Mouse (Mus musculus) heart, embryonic 13.5 days (tissue): ENCODE measurements around the gene A330070K13Rik. TPM values are rescaled to one million over a fixed set of nuclear protein-coding genes. Genes with fewer than 3 reads are reported as not detected.

Source experiments
- ATAC-seq: fragments of 200-750 bp; cut with Nextera tagmentation; 2 replicates; pipeline ENCODE4 v1.8.0; 2017; ENCODE audit warnings: moderate TSS enrichment; ENCODE audit not compliant: insufficient number of reproducible peaks, low FRiP score, low TSS enrichment; ENCODE audit errors: extremely low read depth
- H3K27ac ChIP-seq: fragments of 300-500 bp; sonication (generic); replicated peaks from 2 replicates; pipeline ENCODE4 v1.5.1; 2015; ENCODE audit warnings: moderate library complexity, mild to moderate bottlenecking, inconsistent platforms
- H3K27me3 ChIP-seq: fragments of 300-500 bp; sonication (generic); replicated peaks from 2 replicates; pipeline ENCODE4 v1.6.1; 2015; ENCODE audit warnings: mild to moderate bottlenecking, inconsistent platforms
- H3K36me3 ChIP-seq: fragments of 300-500 bp; sonication (generic); 2 replicates; pipeline ENCODE4 v1.6.1; 2015; ENCODE audit warnings: mild to moderate bottlenecking, inconsistent platforms
- H3K4me1 ChIP-seq: fragments of 300-500 bp; sonication (generic); 2 replicates; pipeline ENCODE4 v1.6.1; 2015; ENCODE audit warnings: inconsistent platforms
- H3K4me2 ChIP-seq: fragments of 300-500 bp; sonication (generic); 2 replicates; pipeline ENCODE4 v1.6.1; 2015; ENCODE audit warnings: inconsistent platforms, mild to moderate bottlenecking, moderate library complexity
- H3K4me3 ChIP-seq: fragments of 300-500 bp; sonication (generic); 2 replicates; pipeline ENCODE4 v1.5.1; 2015; ENCODE audit warnings: moderate library complexity, mild to moderate bottlenecking, inconsistent platforms
- H3K9ac ChIP-seq: fragments of 300-500 bp; sonication (generic); 2 replicates; pipeline ENCODE4 v1.6.1; 2015; ENCODE audit warnings: inconsistent platforms, mild to moderate bottlenecking, moderate library complexity
- H3K9me3 ChIP-seq: fragments of 300-500 bp; sonication (generic); 2 replicates; pipeline ENCODE4 v1.6.1; 2016; ENCODE audit warnings: inconsistent platforms
- WGBS: fragments of 180-500 bp; shearing (Covaris S2); methylation state at CpG from one replicate; pipeline ENCODE4 v1.1.7; 2015; ENCODE audit warnings: mixed read lengths; 5-methylcytosine and 5-hydroxymethylcytosine counted together
- polyA plus RNA-seq: library from polyadenylated mRNA; unstranded; fragments of >200 nt; fragmentation: Nextera tagmentation; extraction: Ambion mirVana; gene quantifications from 2 replicates; pipeline ENCODE4 v1.2.1, GENCODE M21; 2015

Gene A330070K13Rik
- polyA plus RNA-seq, 1 experiment from 2014 or later = not detected

DNA sequence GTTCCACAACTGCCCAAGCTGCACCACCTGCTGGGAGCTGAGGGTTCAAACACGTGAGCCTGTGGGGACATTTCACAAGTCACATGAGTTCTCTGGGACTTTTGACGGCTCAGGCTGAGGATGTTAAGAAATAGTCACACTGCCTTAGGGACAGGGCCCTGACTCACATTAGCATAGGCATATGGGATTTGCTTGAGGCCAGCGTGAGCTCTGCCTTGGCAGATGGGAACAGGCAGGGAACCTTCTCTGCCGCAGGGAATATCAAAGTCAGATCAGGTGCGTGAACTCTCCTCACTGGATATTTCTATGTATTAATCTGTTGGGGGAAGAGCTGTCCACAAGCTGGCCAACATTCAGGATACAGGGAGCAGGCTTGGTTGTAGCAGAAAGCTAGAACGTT is 16.2 kb downstream of the A330070K13Rik start:
- Histone ChIP-seq H3K27ac (no peak overlapping the region), H3K9ac (no peak overlapping the region), H3K4me1 (no peaks in the 10 kb centered on the region), H3K27me3 (no peaks in the 10 kb centered on the region), H3K36me3 (no peaks in the 10 kb centered on the region), H3K4me3 (no peak overlapping the region), H3K4me2 (no peak overlapping the region), H3K9me3 (peaks cover 4% of the 10 kb centered on the region; the same call in 1 of the 2 replicates)
- 68% methylated on average over 6 of the region's 6 CpGs for whole genome bisulfite sequencing
- no peak for ATAC-seq

DNA sequence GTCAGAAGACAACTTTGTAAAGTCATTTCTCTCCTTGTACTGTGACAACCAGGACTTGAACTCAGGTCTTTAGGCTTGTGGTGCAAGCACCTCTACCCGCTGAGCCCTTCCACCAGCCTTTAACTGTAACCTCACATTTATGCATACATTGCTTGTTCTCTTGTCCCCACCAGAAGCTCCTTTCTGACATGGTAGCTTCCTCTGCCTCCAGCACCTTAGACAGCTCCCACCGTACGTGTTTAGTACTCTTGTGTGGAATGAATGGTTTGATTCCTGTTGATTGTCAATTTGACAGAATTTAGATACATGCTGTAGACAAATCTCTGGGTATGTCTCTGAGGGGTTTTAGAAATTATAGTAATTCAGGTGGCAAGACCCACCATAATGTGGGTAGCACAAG is 20.7 kb downstream of the A330070K13Rik start:
- ATAC-seq = no peak
- no peak overlapping the region for H3K27ac ChIP-seq
- no peaks in the 10 kb centered on the region for H3K9me3 ChIP-seq
- H3K4me1 ChIP-seq = no peaks in the 10 kb centered on the region
- no peaks in the 10 kb centered on the region for H3K27me3 ChIP-seq
- no peak overlapping the region for H3K9ac ChIP-seq
- no peaks in the 10 kb centered on the region for H3K36me3 ChIP-seq
- H3K4me3 ChIP-seq = no peak overlapping the region
- WGBS = 27% methylated on average over 3 of the region's 3 CpGs
- H3K4me2 ChIP-seq = no peak overlapping the region

DNA sequence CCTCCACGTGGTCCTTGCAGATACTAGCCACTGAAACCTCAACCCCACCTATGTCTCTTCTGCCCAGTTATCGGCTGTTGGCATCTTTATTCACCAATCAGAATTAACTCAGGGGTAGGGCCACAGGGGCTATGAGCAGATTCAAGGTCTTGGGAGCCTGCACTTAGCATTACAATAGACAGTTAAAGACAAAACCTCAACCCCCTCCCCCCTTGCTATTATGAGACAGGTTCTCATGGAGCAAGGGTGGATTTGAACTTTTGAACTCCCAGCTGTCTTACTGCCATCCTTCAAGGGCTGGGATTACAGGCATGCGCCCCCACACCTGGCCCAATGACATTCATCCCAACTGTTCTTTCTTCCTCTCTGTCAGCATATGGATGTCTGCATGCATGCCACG is 21.3 kb downstream of the A330070K13Rik start:
- Histone ChIP-seq H3K9me3 (no peaks in the 10 kb centered on the region), H3K27me3 (no peaks in the 10 kb centered on the region), H3K9ac (no peak overlapping the region), H3K4me2 (no peak overlapping the region), H3K27ac (no peak overlapping the region), H3K4me3 (no peak overlapping the region), H3K4me1 (no peaks in the 10 kb centered on the region), H3K36me3 (no peaks in the 10 kb centered on the region)
- WGBS = 65% methylated on average over 4 of the region's 4 CpGs
- ATAC-seq = no peak

DNA sequence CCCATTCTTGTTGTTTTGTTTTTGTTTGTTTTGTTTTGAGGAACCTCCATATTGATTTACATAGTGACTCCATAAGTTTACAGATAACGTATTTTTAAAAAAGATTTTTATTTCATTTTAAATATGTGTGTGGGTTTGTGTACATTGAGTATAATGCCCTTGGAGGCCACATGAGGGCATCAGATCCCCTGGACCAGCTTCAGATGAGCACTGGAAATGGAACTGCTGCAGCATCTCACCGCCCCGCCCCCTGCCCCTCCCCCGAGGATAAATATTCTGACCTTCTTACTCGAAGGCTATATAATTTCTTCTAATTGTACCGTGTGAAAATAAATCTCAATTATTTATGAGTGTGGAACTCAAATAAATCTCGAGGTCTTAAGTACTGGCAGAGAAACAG is 29.2 kb downstream of the A330070K13Rik start:
- H3K27ac ChIP-seq = no peak overlapping the region
- H3K9me3 ChIP-seq = no peaks in the 10 kb centered on the region
- no peaks in the 10 kb centered on the region for H3K4me1 ChIP-seq
- H3K36me3 ChIP-seq = no peaks in the 10 kb centered on the region
- no peak overlapping the region for H3K4me3 ChIP-seq
- no peak overlapping the region for H3K4me2 ChIP-seq
- no peaks in the 10 kb centered on the region for H3K27me3 ChIP-seq
- 47% methylated on average over 7 of the region's 7 CpGs for WGBS
- no peak overlapping the region for H3K9ac ChIP-seq
- no peak for ATAC-seq

DNA sequence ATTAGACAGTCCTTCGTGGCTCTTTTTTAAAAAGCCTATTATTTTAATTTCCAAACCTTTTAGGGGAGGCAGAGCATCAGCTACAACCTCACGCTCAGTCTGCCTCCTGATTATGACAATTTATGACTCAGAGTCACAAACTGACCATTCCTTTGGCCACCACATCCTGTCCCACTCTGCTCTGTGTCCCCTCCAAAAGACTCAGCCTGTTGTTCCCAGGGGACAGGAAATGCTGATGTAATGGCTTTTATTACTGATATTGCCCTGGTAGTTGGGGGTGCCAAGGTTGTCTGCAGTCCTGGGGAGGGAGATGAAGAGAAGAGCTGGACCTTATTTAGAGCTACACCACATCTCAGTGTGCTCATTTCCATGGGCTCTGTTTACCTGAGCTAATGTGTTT is 38.6 kb downstream of the A330070K13Rik start:
- Histone ChIP-seq H3K27me3 (no peaks in the 10 kb centered on the region), H3K36me3 (peaks cover 28% of the 10 kb centered on the region), H3K4me2 (no peak overlapping the region), H3K4me3 (no peak overlapping the region), H3K9ac (no peak overlapping the region), H3K4me1 (no peaks in the 10 kb centered on the region), H3K9me3 (peaks cover 8% of the 10 kb centered on the region), H3K27ac (no peak overlapping the region)
- no peak for ATAC-seq
- WGBS = 72% methylated on average over 2 of the region's 2 CpGs

DNA sequence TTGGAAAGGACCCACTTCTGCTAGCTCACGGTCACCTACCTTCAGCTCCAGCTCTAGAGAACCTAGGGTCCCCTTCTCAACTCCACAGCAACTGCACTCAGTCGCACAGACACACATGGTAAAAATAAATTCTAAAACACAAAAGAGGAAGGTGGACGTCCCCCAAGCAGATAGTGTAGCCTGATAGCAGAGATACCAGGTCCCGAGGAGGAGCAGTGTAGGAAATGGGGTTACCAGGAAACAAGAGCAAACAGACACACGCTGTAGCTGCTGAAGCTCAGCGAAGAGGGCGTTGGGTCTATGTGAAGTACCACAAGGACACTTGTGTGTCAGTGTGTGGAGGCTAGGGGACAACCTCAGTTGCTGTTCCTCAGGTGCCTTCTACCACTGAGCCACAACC is 39.4 kb downstream of the A330070K13Rik start:
- Histone ChIP-seq H3K36me3 (peaks cover 36% of the 10 kb centered on the region), H3K4me1 (no peaks in the 10 kb centered on the region), H3K9ac (no peak overlapping the region), H3K4me3 (no peak overlapping the region), H3K9me3 (peaks cover 8% of the 10 kb centered on the region), H3K27ac (no peak overlapping the region), H3K27me3 (no peaks in the 10 kb centered on the region), H3K4me2 (no peak overlapping the region)
- ATAC-seq = no peak
- WGBS = 74% methylated on average over 7 of the region's 7 CpGs

DNA sequence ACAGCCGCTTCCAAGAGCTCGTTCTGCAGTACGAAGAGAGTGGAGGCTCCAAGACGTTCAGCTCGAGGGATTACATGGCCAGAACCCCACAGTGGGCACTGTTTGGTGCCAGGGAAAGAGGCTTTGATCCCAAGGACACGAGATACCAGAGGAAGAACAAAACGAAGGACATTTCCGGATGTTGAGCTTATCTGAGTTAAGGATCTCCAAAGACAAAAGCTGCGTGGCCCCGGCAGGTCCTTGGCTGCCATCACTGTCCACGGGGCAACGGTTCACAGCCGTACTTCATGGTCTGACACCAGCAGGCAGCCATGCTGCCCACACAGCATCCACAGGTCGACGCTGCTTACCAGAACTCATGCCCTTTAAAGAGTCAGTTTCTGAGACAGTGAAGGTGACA is 43.8 kb downstream of the A330070K13Rik start:
- no peak for ATAC-seq
- Histone ChIP-seq H3K27ac (no peak overlapping the region), H3K9ac (no peak overlapping the region), H3K27me3 (no peaks in the 10 kb centered on the region), H3K4me1 (no peaks in the 10 kb centered on the region), H3K4me3 (no peak overlapping the region), H3K4me2 (no peak overlapping the region), H3K9me3 (no peaks in the 10 kb centered on the region), H3K36me3 (peaks cover 66% of the 10 kb centered on the region)
- WGBS = 87% methylated on average over 15 of the region's 15 CpGs

DNA sequence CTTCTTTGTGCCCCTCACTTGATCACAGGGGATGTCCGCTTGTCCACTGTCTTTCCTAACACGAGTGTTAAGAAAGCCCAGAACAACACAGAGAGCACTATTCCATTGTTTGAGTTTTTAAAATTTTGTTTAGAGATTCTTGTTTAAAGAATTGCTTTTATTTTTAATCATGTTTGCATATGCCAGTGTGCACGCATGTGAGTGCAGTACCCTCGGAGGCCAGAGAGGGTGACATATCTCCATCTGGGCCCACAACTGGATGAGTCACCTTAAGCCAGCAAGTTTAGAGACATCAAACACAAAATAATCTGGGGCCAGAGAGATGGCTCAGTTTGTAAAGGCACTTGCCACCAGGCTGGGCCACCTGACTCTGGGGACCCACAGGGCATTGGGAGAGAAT is 49.0 kb downstream of the A330070K13Rik start:
- Histone ChIP-seq H3K27ac (no peak overlapping the region), H3K9ac (no peak overlapping the region), H3K4me1 (no peaks in the 10 kb centered on the region), H3K9me3 (no peaks in the 10 kb centered on the region), H3K4me2 (no peak overlapping the region), H3K36me3 (peaks cover 46% of the 10 kb centered on the region), H3K4me3 (no peak overlapping the region), H3K27me3 (no peaks in the 10 kb centered on the region)
- WGBS = 98% methylated on average over 4 of the region's 4 CpGs
- ATAC-seq = no peak

DNA sequence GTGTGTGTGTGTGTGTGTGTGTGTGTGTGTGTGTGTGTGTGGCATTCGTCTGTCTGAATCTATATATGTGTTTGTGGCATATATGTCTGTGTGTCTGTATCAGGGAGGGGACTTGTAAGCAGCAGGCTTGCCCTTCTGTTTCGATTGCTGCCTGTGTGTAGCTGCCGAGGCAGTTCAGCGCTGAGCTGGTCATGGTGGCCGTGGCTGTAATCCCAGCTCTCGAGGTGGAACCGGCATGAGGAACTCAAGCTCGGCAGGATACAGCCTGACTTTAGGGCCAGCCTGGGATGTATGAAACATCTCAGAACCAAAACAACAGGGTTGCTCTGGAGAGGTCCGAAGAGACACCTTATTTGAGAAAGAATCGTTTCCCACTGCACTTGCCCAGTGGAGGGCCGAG is 50.5 kb downstream of the A330070K13Rik start:
- 86% methylated on average over 11 of the region's 11 CpGs for WGBS
- H3K4me2 ChIP-seq = no peak overlapping the region
- peaks cover 42% of the 10 kb centered on the region for H3K36me3 ChIP-seq
- no peaks in the 10 kb centered on the region for H3K9me3 ChIP-seq
- no peak for ATAC-seq
- no peak overlapping the region for H3K4me3 ChIP-seq
- H3K27me3 ChIP-seq = no peaks in the 10 kb centered on the region
- H3K27ac ChIP-seq = no peak overlapping the region
- no peaks in the 10 kb centered on the region for H3K4me1 ChIP-seq
- H3K9ac ChIP-seq = no peak overlapping the region

DNA sequence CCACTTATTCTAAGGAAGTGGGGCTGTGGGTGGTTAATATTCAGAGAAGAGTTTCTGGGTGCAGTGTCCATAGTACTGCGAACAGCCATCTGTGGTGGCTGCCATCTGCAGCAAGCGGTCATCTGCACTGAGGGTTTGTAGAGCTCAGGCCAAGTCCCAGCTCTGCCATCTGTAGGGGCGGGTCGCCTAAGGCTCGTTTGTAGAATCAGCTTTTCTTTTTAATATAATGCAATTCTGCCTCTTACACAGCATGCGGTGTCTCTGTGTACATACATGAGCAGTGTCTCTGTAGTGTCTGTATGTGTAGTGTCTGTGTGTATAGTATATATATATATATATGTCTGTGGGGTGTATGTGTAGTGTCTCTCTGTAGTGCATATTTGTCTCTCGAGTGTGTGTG is 50.9 kb downstream of the A330070K13Rik start:
- no peaks in the 10 kb centered on the region for H3K4me1 ChIP-seq
- H3K9ac ChIP-seq = no peak overlapping the region
- no peak overlapping the region for H3K4me2 ChIP-seq
- no peak for ATAC-seq
- no peak overlapping the region for H3K4me3 ChIP-seq
- peaks cover 46% of the 10 kb centered on the region for H3K36me3 ChIP-seq
- H3K27me3 ChIP-seq = no peaks in the 10 kb centered on the region
- 91% methylated on average over 7 of the region's 7 CpGs for WGBS
- H3K27ac ChIP-seq = no peak overlapping the region
- no peaks in the 10 kb centered on the region for H3K9me3 ChIP-seq

DNA sequence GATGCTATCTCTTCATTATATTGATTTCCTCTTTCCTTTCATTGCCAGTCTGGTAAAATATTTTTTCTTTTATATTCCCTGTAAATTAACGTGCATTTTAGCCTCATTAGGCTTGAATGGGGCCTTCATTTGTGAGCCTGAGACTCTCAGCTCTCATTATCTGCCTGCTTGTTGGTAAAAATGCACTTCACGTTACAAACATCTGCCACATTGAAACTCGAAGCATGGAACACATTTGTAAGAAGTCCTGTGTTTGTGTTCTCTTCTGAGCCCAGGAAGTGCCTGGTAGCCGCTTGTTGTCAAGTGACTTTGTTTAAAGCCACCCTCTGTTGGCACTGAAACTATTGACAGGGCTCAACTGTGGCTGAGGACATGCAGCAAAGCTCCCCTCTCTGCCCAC is 53.2 kb downstream of the A330070K13Rik start:
- Histone ChIP-seq H3K9ac (no peak overlapping the region), H3K27me3 (no peaks in the 10 kb centered on the region), H3K4me2 (no peak overlapping the region), H3K4me1 (no peaks in the 10 kb centered on the region), H3K27ac (no peak overlapping the region), H3K4me3 (no peak overlapping the region), H3K36me3 (peaks cover 37% of the 10 kb centered on the region), H3K9me3 (no peaks in the 10 kb centered on the region)
- ATAC-seq = no peak
- WGBS = 70% methylated on average over 4 of the region's 4 CpGs

DNA sequence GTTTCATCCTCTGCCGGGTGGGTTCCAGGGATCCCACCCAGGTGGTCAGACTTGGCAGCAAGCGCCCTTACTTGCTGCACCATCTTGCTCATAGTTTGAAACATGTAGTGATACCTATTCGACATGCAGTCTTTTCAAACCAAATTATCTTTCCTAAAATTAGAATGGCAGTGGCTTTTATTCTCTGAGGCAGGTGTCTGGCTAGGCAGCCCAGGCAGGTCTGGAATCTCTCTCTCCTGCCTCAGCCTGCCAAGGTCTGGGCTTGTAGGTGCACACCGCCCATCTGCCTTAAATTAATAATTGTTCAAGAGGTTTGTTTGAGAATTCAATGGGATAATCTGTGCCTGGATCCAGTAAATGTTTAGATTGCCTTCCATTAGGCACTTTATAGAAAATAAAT is 53.6 kb downstream of the A330070K13Rik start:
- H3K9me3 ChIP-seq = no peaks in the 10 kb centered on the region
- WGBS = 80% methylated on average over 4 of the region's 4 CpGs
- no peak overlapping the region for H3K4me3 ChIP-seq
- no peak for ATAC-seq
- no peaks in the 10 kb centered on the region for H3K4me1 ChIP-seq
- H3K27ac ChIP-seq = no peak overlapping the region
- H3K4me2 ChIP-seq = no peak overlapping the region
- no peaks in the 10 kb centered on the region for H3K27me3 ChIP-seq
- peaks cover 35% of the 10 kb centered on the region for H3K36me3 ChIP-seq
- no peak overlapping the region for H3K9ac ChIP-seq
